Mouse (Mus musculus) left cerebral cortex, adult 18-20 months (tissue): ENCODE data around the gene Prss48. TPM values are rescaled to one million over a fixed set of nuclear protein-coding genes. Genes with fewer than 3 reads are reported as not detected.

Experiments used
- DNase-seq, 2 experiments: peaks; one replicate each; pipeline ENCODE4 v3.0.0; 2021 to 2022; ENCODE audit warnings: low spot score in 2 of 2, mixed read lengths in 1 of 2
- total RNA-seq, 2 experiments: library from RNA; stranded (reverse); gene quantifications; 2 replicates each; pipeline ENCODE4 v1.2.3; 2021

The Prss48 gene
- total RNA-seq, 2 experiments from 2014 or later = not detected

DNA sequence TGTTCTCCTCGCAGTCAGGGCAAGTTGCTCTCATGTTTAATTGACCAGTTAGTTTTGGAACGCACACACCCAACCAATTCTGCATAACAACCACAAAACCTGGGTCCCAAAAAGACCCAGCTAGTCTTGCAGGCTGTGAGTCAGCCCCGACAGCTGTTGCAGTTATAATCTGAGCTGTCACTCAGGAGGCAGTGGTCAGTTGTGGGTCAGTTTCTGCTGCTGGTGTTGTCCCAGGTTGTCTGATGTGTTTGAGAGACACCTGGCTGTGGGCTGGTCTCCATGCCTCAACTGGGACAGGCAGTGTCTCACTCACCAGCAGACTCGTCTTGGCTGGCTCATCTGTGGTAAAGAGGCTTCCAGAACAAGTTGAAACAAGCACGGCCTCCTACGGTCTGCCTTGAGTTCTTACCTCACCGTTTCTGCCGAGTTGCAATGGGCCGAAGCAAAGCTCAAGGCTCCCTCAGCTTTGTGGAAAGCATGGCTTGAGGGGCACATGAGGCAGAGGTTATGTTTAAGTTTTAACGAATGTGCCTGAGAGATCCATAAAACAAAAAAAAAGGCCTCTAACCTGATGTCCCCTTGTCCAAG is 49.5 kb downstream of the Prss48 start:
- no peak for DNase-seq

DNA sequence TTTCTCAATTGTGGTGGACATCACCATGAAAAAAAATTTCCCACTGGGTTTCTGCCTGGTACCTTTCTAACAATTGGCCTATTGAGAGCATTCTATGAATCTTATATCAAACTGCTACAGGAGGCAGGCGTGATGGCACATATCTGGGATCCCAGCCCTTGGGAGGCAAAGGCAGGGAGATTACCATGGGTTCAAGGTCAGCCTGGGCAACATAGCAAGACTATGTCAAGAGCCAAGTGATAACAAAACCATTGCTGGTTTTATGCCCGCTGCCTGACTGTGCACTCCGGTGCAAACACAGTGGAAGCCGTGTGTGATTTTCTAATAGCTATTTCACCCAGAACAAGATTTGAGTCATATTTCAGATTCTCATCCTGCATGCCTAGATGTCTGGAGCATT is 51.4 kb downstream of the Prss48 start:
- DNase-seq = no peak

Other genes with a start within 250 kb of the Prss48 start
- gene Fam160a1, start 185.2 kb downstream of the Prss48 start, total RNA-seq = 1 to 10 TPM; 3.4 to 3.7 TPM
- under 1 TPM; 0.37 to 0.52 TPM for gene Glt28d2, start 115.0 kb downstream of the Prss48 start, total RNA-seq
- gene Gm37240, start 115.0 kb downstream of the Prss48 start, total RNA-seq = 1 to 10 TPM in 1 of 2 experiments, not detected in 1; 2.3 TPM
- 10 to 100 TPM; 13.4 to 14.1 TPM for gene Sh3d19, start 31.4 kb downstream of the Prss48 start, total RNA-seq
- 100 to 1,000 TPM; 416 to 437 TPM for gene Rps3a1, start 140.2 kb upstream of the Prss48 start, total RNA-seq
- gene Lrba, start 222.2 kb upstream of the Prss48 start, total RNA-seq = 10 to 100 TPM; 29.6 to 31.6 TPM